Mouse (Mus musculus): ENCODE results near the gene Nrbp1. TPM values are rescaled to one million over a fixed set of nuclear protein-coding genes. Genes with fewer than 3 reads are reported as not detected.

The Nrbp1 gene
- polyA plus RNA-seq, 1 experiment from 2014 or later: 171 TPM

Other genes starting within 250 kb of the Nrbp1 start
- gene Atraid, start 192.6 kb upstream of the Nrbp1 start, polyA plus RNA-seq (2015; fragmentation: Nextera tagmentation; extraction: Ambion mirVana): 161 and 176 TPM in 2 replicates
- gene Slc5a6, start 191.9 kb upstream of the Nrbp1 start, polyA plus RNA-seq (2015; fragmentation: Nextera tagmentation; extraction: Ambion mirVana): 26.1 and 26.3 TPM in 2 replicates
- gene Cad, start 186.1 kb upstream of the Nrbp1 start, polyA plus RNA-seq (2015; fragmentation: Nextera tagmentation; extraction: Ambion mirVana): 15.7 and 16.9 TPM in 2 replicates
- gene Dnajc5g, start 134.6 kb upstream of the Nrbp1 start, polyA plus RNA-seq (2015; fragmentation: Nextera tagmentation; extraction: Ambion mirVana): not detected in 2 replicates
- gene Slc30a3, start 132.6 kb upstream of the Nrbp1 start, polyA plus RNA-seq (2015; fragmentation: Nextera tagmentation; extraction: Ambion mirVana): 36.2 and 46.7 TPM in 2 replicates
- not detected in 2 replicates for gene Trim54, start 124.2 kb upstream of the Nrbp1 start, polyA plus RNA-seq (2015; fragmentation: Nextera tagmentation; extraction: Ambion mirVana)
- gene Ucn, start 102.0 kb upstream of the Nrbp1 start, polyA plus RNA-seq (2015; fragmentation: Nextera tagmentation; extraction: Ambion mirVana): not detected in 2 replicates
- 54.0 and 60.1 TPM in 2 replicates for gene Mpv17, start 86.6 kb upstream of the Nrbp1 start, polyA plus RNA-seq (2015; fragmentation: Nextera tagmentation; extraction: Ambion mirVana)
- 1.6 and 2.7 TPM in 2 replicates for gene Gm29609, start 61.0 kb upstream of the Nrbp1 start, polyA plus RNA-seq (2015; fragmentation: Nextera tagmentation; extraction: Ambion mirVana)
- gene Gtf3c2, start 60.7 kb upstream of the Nrbp1 start, polyA plus RNA-seq (2015; fragmentation: Nextera tagmentation; extraction: Ambion mirVana): 62.9 and 67.1 TPM in 2 replicates
- gene Snx17, start 47.6 kb upstream of the Nrbp1 start, polyA plus RNA-seq (2015; fragmentation: Nextera tagmentation; extraction: Ambion mirVana): 115 and 118 TPM in 2 replicates
- gene Eif2b4, start 47.4 kb upstream of the Nrbp1 start, polyA plus RNA-seq (2015; fragmentation: Nextera tagmentation; extraction: Ambion mirVana): 76.1 and 86.9 TPM in 2 replicates
- gene Zfp513, start 38.6 kb upstream of the Nrbp1 start, polyA plus RNA-seq (2015; fragmentation: Nextera tagmentation; extraction: Ambion mirVana): 16.2 and 17.4 TPM in 2 replicates
- 171 and 182 TPM in 2 replicates for gene Ppm1g, start 20.2 kb upstream of the Nrbp1 start, polyA plus RNA-seq (2015; fragmentation: Nextera tagmentation; extraction: Ambion mirVana)
- gene Gm9970, start 368 bp downstream of the Nrbp1 start, polyA plus RNA-seq (2015; fragmentation: Nextera tagmentation; extraction: Ambion mirVana): 0.63 and 1.4 TPM in 2 replicates
- 2.6 and 3.6 TPM in 2 replicates for gene Krtcap3, start 10.8 kb downstream of the Nrbp1 start, polyA plus RNA-seq (2015; fragmentation: Nextera tagmentation; extraction: Ambion mirVana)
- gene Ift172, start 50.3 kb downstream of the Nrbp1 start, polyA plus RNA-seq (2015; fragmentation: Nextera tagmentation; extraction: Ambion mirVana): 31.5 and 40.0 TPM in 2 replicates
- 103 and 114 TPM in 2 replicates for gene Fndc4, start 55.2 kb downstream of the Nrbp1 start, polyA plus RNA-seq (2015; fragmentation: Nextera tagmentation; extraction: Ambion mirVana)
- gene Gckr, start 56.6 kb downstream of the Nrbp1 start, polyA plus RNA-seq (2015; fragmentation: Nextera tagmentation; extraction: Ambion mirVana): 0.19 and 0.24 TPM in 2 replicates
- gene Zfp512, start 211.6 kb downstream of the Nrbp1 start, polyA plus RNA-seq (2015; fragmentation: Nextera tagmentation; extraction: Ambion mirVana): 113 and 117 TPM in 2 replicates
- not detected in 2 replicates for gene 4930548H24Rik, start 244.9 kb downstream of the Nrbp1 start, polyA plus RNA-seq (2015; fragmentation: Nextera tagmentation; extraction: Ambion mirVana)